Mouse (Mus musculus): Measurements from ENCODE around the gene Apoc2. TPM values are rescaled to one million over a fixed set of nuclear protein-coding genes. Genes with fewer than 3 reads are reported as not detected.

Apoc2 gene
- polyA plus RNA-seq, 1 experiment from 2014 or later: 2.4 TPM

- H3K27ac ChIP-seq: no peak overlapping the region
- no peaks in the 10 kb centered on the region for H3K27me3 ChIP-seq (ENCODE audit: insufficient read depth, low read length)
- WGBS: 84% methylated on average over 11 of the region's 11 CpGs
- H3K9ac ChIP-seq (ENCODE audit: low read depth, low read length): no peak overlapping the region
- DNase-seq (ENCODE audit: low spot score) (no peak), ATAC-seq (replicated peaks; ENCODE audit: low FRiP score, low read depth) (no peak)
- no peaks in the 10 kb centered on the region for H3K9me3 ChIP-seq (replicated peaks; ENCODE audit: low read length)
- H3K4me1 ChIP-seq (replicated peaks; ENCODE audit: insufficient read depth, low read length): no peaks in the 10 kb centered on the region
- no peak overlapping the region for H3K4me3 ChIP-seq (replicated peaks; ENCODE audit: low read depth, low read length)
- no peak overlapping the region for H3K4me2 ChIP-seq (ENCODE audit: low read length)
- TF ChIP-seq CTCF (IDR thresholded peaks at IDR 0.05; ENCODE audit: low read depth): no peak
- peaks cover 78% of the 10 kb centered on the region for H3K36me3 ChIP-seq (ENCODE audit: insufficient read depth, low read length)
Measured at GRCm38 (mm10) chr7:19635074-19635827, 42.5 kb downstream of the Apoc2 start.

- TF ChIP-seq CTCF (IDR thresholded peaks at IDR 0.05; ENCODE audit: low read depth): no peak
- no peak overlapping the region for H3K27ac ChIP-seq
- H3K4me2 ChIP-seq (ENCODE audit: low read length): no peak overlapping the region
- WGBS: 97% methylated on average over 2 of the region's 2 CpGs
- H3K36me3 ChIP-seq (ENCODE audit: insufficient read depth, low read length): peaks cover 74% of the 10 kb centered on the region
- no peak overlapping the region for H3K4me3 ChIP-seq (replicated peaks; ENCODE audit: low read depth, low read length)
- no peaks in the 10 kb centered on the region for H3K9me3 ChIP-seq (replicated peaks; ENCODE audit: low read length)
- H3K9ac ChIP-seq (ENCODE audit: low read depth, low read length): no peak overlapping the region
- no peaks in the 10 kb centered on the region for H3K27me3 ChIP-seq (ENCODE audit: insufficient read depth, low read length)
- DNase-seq (ENCODE audit: low spot score) (no peak), ATAC-seq (replicated peaks; ENCODE audit: low FRiP score, low read depth) (no peak)
- no peaks in the 10 kb centered on the region for H3K4me1 ChIP-seq (replicated peaks; ENCODE audit: insufficient read depth, low read length)
Measured at GRCm38 (mm10) chr7:19634591-19634990, 43.1 kb downstream of the Apoc2 start.

- Histone ChIP-seq H3K9me3 (replicated peaks; ENCODE audit: low read length) (no peaks in the 10 kb centered on the region), H3K4me2 (ENCODE audit: low read length) (no peak overlapping the region), H3K9ac (ENCODE audit: low read depth, low read length) (no peak overlapping the region), H3K4me3 (replicated peaks; ENCODE audit: low read depth, low read length) (no peak overlapping the region), H3K27me3 (ENCODE audit: insufficient read depth, low read length) (no peaks in the 10 kb centered on the region), H3K4me1 (replicated peaks; ENCODE audit: insufficient read depth, low read length) (no peaks in the 10 kb centered on the region), H3K36me3 (ENCODE audit: insufficient read depth, low read length) (peaks cover 67% of the 10 kb centered on the region), H3K27ac (no peak overlapping the region)
- no peak for TF ChIP-seq CTCF (IDR thresholded peaks at IDR 0.05; ENCODE audit: low read depth)
- DNase-seq (ENCODE audit: low spot score) (no peak), ATAC-seq (replicated peaks; ENCODE audit: low FRiP score, low read depth) (no peak)
- 93% methylated on average over 15 of the region's 15 CpGs for WGBS
Measured at GRCm38 (mm10) chr7:19633855-19634254, 43.9 kb downstream of the Apoc2 start.

- no peak overlapping the region for H3K4me2 ChIP-seq (ENCODE audit: low read length)
- H3K27me3 ChIP-seq (ENCODE audit: insufficient read depth, low read length): no peaks in the 10 kb centered on the region
- no peak for ATAC-seq (replicated peaks; ENCODE audit: low FRiP score, low read depth)
- WGBS: 92% methylated on average over 17 of the region's 17 CpGs
- no peak overlapping the region for H3K9ac ChIP-seq (ENCODE audit: low read depth, low read length)
- H3K27ac ChIP-seq: no peak overlapping the region
- no peak for TF ChIP-seq CTCF (IDR thresholded peaks at IDR 0.05; ENCODE audit: low read depth)
- H3K36me3 ChIP-seq (ENCODE audit: insufficient read depth, low read length): peaks cover 60% of the 10 kb centered on the region
- no peaks in the 10 kb centered on the region for H3K9me3 ChIP-seq (replicated peaks; ENCODE audit: low read length)
- H3K4me1 ChIP-seq (replicated peaks; ENCODE audit: insufficient read depth, low read length): no peaks in the 10 kb centered on the region
- H3K4me3 ChIP-seq (replicated peaks; ENCODE audit: low read depth, low read length): no peak overlapping the region
- no peak for DNase-seq (ENCODE audit: low spot score)
Measured at GRCm38 (mm10) chr7:19633197-19633596, 44.5 kb downstream of the Apoc2 start.

GRCm38 (mm10) chr7:19632720-19633119 lies 45.0 kb downstream of the Apoc2 start:
- no peak for TF ChIP-seq CTCF (IDR thresholded peaks at IDR 0.05; ENCODE audit: low read depth)
- Histone ChIP-seq H3K27ac (no peak overlapping the region), H3K4me2 (ENCODE audit: low read length) (no peak overlapping the region), H3K9me3 (replicated peaks; ENCODE audit: low read length) (no peaks in the 10 kb centered on the region), H3K36me3 (ENCODE audit: insufficient read depth, low read length) (peaks cover 56% of the 10 kb centered on the region), H3K27me3 (ENCODE audit: insufficient read depth, low read length) (no peaks in the 10 kb centered on the region), H3K4me1 (replicated peaks; ENCODE audit: insufficient read depth, low read length) (no peaks in the 10 kb centered on the region), H3K9ac (ENCODE audit: low read depth, low read length) (no peak overlapping the region), H3K4me3 (replicated peaks; ENCODE audit: low read depth, low read length) (no peak overlapping the region)
- ATAC-seq (replicated peaks; ENCODE audit: low FRiP score, low read depth) (no peak), DNase-seq (ENCODE audit: low spot score) (no peak)

GRCm38 (mm10) chr7:19632275-19632674 lies 45.5 kb downstream of the Apoc2 start:
- no peak for ATAC-seq (replicated peaks; ENCODE audit: low FRiP score, low read depth)
- Histone ChIP-seq H3K36me3 (ENCODE audit: insufficient read depth, low read length) (peaks cover 51% of the 10 kb centered on the region), H3K9ac (ENCODE audit: low read depth, low read length) (no peak overlapping the region), H3K4me2 (ENCODE audit: low read length) (no peak overlapping the region), H3K27me3 (ENCODE audit: insufficient read depth, low read length) (no peaks in the 10 kb centered on the region), H3K4me1 (replicated peaks; ENCODE audit: insufficient read depth, low read length) (no peaks in the 10 kb centered on the region), H3K4me3 (replicated peaks; ENCODE audit: low read depth, low read length) (no peak overlapping the region), H3K27ac (no peak overlapping the region), H3K9me3 (replicated peaks; ENCODE audit: low read length) (no peaks in the 10 kb centered on the region)
- no peak for TF ChIP-seq CTCF (IDR thresholded peaks at IDR 0.05; ENCODE audit: low read depth)
- no peak for DNase-seq (ENCODE audit: low spot score)

- H3K4me1 ChIP-seq (replicated peaks; ENCODE audit: insufficient read depth, low read length): no peaks in the 10 kb centered on the region
- 2% methylated on average over 23 of the region's 41 CpGs for WGBS
- H3K9me3 ChIP-seq (replicated peaks; ENCODE audit: low read length): no peaks in the 10 kb centered on the region
- TF ChIP-seq CTCF (IDR thresholded peaks at IDR 0.05; ENCODE audit: low read depth): no peak
- peaks cover 22% of the 10 kb centered on the region for H3K36me3 ChIP-seq (ENCODE audit: insufficient read depth, low read length)
- ATAC-seq (replicated peaks; ENCODE audit: low FRiP score, low read depth) (peak; percentile 61), DNase-seq (ENCODE audit: low spot score) (peak; percentile 93)
- H3K4me2 ChIP-seq (ENCODE audit: low read length): peak within 1 kb of the TSS; percentile 99
- peak within 1 kb of the TSS; percentile 84 for H3K4me3 ChIP-seq (replicated peaks; ENCODE audit: low read depth, low read length)
- no peaks in the 10 kb centered on the region for H3K27me3 ChIP-seq (ENCODE audit: insufficient read depth, low read length)
- peak within 1 kb of the TSS; percentile 94 for H3K27ac ChIP-seq
- H3K9ac ChIP-seq (ENCODE audit: low read depth, low read length): peak within 1 kb of the TSS; percentile 67
Measured at GRCm38 (mm10) chr7:19629361-19629734, 48.4 kb downstream of the Apoc2 start, which contains the start of gene Relb. TSS of gene Relb (minus strand) at chr7:19629438.
